Mouse (Mus musculus) embryonic stem cell, embryonic (primary cell): ENCODE data around the gene Dusp3.

Source experiments
- CTCF ChIA-PET, 4 experiments: fragments of 300-600 bp in 2 of 4; fragments of 350-600 bp in 2 of 4; sonication (Branson Sonifier 250); formaldehyde crosslinking; loops; one replicate each; lab custom pipeline; 2022; ENCODE audit warnings: inconsistent platforms in 2 of 4; lab: Charles Lee
- POLR2A ChIA-PET, 4 experiments: fragments of 300-600 bp in 2 of 4; fragments of 350-600 bp in 2 of 4; sonication (Branson Sonifier 250); formaldehyde crosslinking; loops; one replicate each; lab custom pipeline; 2022; ENCODE audit warnings: antibody characterized with exemption in 4 of 4, inconsistent platforms in 1 of 4; lab: Charles Lee

Gene Dusp3

DNA sequence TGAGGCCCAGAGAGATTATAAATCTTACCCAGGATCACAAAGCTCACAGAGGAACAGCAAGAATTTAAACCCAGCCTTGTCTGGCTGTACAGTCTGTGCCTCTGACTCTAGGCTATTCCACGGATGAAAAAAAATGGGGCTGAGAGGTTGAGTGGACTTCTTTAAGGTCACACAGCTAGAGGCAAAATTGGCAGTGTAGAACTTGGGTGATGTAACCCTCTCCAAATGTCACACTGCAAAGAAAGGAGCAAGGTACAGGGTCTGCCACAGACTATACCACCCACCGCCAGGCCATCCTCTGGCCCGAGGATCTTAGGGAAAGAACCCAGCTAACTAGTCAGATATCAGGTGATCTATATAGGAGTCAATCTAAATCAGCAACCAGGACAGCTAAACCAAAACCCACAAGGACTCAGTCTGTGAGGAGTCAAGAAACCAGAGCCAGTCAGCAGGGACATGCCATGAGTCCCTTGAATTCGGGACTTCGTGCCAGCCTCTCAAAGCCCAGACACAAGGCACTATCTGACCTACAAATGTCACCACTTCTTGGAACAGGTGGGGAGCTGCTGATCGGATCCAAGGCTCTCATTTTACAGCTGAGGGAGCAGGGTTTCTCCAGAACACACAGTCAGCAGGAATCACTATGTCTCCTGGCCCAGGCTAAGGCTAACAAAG lies 37.4 kb upstream of the Dusp3 start:
- ChIA-PET POLR2A (interaction anchor here in 2 of 4 experiments (1.1 to 2.4 kb wide), 3 partner anchors 9 to 16 kb away, joined by 3 to 7 read pairs (median 3); partner anchors contain the start of gene Cd300lg (in 1 of the 2)), CTCF (interaction anchor here in 2 of 4 experiments (0.6 to 2.1 kb wide), 4 partner anchors 16 to 211 kb away, joined by 3 to 7 read pairs (median 3); partner anchors contain the start of gene Cfap97d1 (in 1 of the 2))

DNA sequence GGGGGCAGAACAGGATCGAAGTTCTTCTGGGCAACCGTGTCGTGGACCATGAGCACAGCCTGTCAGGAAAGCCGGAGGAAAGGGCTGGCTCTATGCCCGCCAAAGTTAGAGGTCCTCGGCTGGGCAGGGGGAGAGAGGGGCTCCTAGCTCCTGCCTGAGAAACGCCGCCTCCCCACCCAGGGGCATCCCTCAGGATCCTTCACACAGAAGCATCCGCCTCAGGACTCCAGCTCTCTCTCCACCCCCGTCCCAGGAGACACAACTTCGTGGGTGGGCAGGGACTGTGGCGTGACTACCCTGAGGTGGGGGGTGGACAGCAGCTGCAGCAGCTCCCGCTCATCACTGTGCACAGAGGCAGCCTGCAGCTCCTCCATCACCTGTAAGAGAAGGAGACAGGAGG lies 36.6 kb upstream of the Dusp3 start:
- POLR2A ChIA-PET = no interaction called here
- CTCF ChIA-PET = interaction anchor here in 2 of 4 experiments (0.6 to 2.1 kb wide), 5 partner anchors 15 to 210 kb away, joined by 3 to 7 read pairs (median 3); partner anchors contain the start of gene Cfap97d1 (in 1 of the 2)

DNA sequence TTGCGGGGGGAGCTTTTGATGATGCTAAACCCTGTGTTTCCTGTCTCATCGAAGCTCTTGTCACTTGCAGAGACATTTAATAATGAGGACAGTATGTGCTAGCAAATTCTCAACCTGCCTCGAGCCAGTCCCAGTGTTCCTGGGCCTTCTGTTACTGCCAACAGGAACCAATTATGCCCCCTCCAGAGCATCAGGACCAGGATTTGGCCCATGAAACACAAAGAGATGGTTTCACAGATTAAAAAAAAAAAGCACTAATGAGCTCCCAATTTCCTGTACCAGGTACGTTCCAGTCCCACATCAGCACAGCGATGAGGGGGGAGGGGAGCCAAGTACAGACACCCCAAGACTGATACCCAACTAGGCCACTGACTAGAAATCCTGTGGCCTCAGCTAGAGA lies 34.4 kb upstream of the Dusp3 start:
- POLR2A ChIA-PET = interaction anchor here in 1 of 4 experiments (0.5 to 1.3 kb wide), 3 partner anchors 18 to 535 kb away, joined by 3 read pairs; no protein-coding TSS in a partner anchor
- CTCF ChIA-PET = interaction anchor here (0.6 to 5.3 kb wide), 7 partner anchors 18 to 766 kb away, joined by 3 to 29 read pairs (median 4); no protein-coding TSS in a partner anchor

DNA sequence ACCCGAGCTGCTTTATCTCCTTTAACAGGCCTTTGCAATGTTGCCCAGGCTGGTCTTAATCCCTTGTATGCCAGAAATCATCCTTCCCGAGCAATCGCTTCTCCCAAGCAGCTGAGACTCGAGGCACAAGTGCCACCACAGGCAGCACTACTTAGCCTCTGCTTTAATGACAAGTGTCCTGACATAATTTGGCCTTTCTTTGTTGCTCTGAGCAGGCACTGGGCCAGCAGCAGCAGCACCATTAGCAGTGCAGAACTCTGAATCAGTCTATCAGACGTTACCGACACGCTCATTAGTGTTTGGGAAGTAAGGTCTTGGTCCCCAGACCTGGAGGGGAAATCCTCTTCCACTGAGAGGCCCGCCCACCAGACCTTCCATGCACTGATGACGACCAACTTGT lies 32.9 kb upstream of the Dusp3 start:
- ChIA-PET CTCF (interaction anchor here in 3 of 4 experiments (0.6 to 5.3 kb wide), 4 partner anchors 18 to 22 kb away, joined by 5 to 29 read pairs (median 7); no protein-coding TSS in a partner anchor), POLR2A (no interaction called here)

DNA sequence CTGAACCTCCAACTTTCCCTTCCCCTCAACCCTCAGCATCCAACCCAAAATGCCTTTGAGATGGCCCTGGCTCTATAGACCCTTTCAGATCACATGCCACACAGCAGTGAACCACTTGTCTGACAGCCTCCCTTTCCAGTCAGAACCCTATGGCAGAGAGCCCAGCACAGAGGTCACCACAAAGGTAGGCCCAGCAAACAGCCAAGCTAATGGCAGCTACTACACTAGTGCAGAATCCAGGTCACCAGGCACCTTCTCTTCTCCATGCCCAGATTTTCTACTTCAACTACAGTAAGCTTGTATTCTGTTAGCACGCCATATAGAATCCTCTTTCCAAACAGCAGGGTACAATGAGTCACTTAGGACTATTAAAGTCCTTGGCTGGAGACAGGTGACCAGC lies 29.3 kb upstream of the Dusp3 start:
- CTCF ChIA-PET = interaction anchor here in 2 of 4 experiments (0.7 to 1.7 kb wide), 3 partner anchors 24 to 38 kb away, joined by 3 to 6 read pairs (median 4); no protein-coding TSS in a partner anchor

DNA sequence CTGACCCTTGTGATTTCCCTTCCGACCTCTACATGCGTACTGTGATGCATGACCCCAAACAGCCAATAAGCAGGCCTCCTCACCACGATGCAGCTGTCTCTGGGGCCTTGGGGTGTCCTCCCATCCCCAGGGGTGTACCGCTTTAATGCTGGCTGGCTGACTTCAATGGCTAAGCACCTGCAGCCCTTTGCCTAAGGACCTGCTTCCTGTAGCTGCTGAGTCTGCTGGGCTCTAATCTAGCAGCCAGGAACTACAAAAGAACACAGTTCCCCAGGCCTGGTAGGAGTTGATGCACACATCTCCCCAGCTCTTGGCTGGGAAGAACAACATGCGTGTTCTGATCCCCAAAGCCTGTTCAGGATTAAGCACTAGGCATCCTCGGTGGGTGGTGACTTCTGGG lies 28.7 kb upstream of the Dusp3 start:
- ChIA-PET CTCF (interaction anchor here in 1 of 4 experiments (0.8 to 2.0 kb wide), 7 partner anchors 11 to 88 kb away, joined by 3 to 6 read pairs (median 4); no protein-coding TSS in a partner anchor), POLR2A (interaction anchor here in 2 of 4 experiments (0.7 to 2.1 kb wide), 5 partner anchors 9 to 31 kb away, joined by 3 to 7 read pairs (median 4); partner anchors contain the start of gene Cfap97d1 (in 2 of the 2))

More for the DNA sequence above, 29.3 kb upstream of the Dusp3 start:
- POLR2A ChIA-PET = interaction anchor here in 2 of 4 experiments (1.3 to 2.1 kb wide), 3 partner anchors 11 to 32 kb away, joined by 4 to 7 read pairs (median 7); partner anchors contain the start of gene Cfap97d1 (in 2 of the 2)

DNA sequence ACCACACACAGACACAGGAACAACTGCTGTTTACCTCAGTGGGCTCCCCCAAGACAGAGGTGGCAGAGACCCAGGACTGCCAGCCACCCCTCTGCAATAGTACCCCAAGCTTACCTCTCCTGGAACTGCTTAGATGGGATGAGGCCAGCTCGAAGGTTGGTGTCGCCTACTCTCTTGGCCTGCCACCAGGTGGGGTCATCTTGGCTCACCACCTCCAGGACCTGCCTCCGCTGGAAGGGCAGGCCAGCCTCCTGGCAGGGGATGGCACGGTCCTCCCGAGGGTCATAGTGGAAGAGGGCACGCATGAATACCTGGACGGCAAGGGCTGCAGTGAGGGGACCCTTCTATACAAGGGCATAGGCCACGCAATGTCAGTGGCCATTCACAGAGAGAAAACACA lies 26.4 kb upstream of the Dusp3 start:
- CTCF ChIA-PET = interaction anchor here in 2 of 4 experiments (0.5 to 1.0 kb wide), 4 partner anchors 27 to 640 kb away, joined by 3 to 7 read pairs (median 4); partner anchors contain the start of gene Mpp2 (in 1 of the 2)
- POLR2A ChIA-PET = interaction anchor here in 1 of 4 experiments (0.7 kb wide), 1 partner anchor 18 kb away, joined by 3 read pairs; no protein-coding TSS in a partner anchor

DNA sequence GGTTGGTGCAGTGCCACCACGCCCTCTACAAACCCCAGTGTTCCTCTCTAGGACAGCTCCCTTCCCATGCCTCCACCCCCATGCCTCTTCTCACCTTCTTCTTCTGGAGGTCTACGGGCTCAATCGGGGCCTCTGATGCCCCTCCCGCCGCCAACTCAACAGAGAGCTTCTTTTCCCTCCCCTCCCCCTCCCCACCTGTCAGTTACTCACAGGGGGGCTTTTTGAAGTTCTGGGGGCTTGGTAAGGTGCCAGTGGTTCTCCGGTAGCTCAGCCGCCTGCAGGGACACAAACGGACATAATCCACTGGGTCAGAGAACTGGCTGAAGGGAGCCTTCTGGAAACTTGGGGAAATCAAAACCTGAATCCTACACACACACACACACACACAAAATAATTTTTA lies 24.7 kb upstream of the Dusp3 start:
- CTCF ChIA-PET = no interaction called here
- POLR2A ChIA-PET = interaction anchor here in 1 of 4 experiments (1.4 kb wide), 1 partner anchor 43 kb away, joined by 3 read pairs; no protein-coding TSS in a partner anchor

DNA sequence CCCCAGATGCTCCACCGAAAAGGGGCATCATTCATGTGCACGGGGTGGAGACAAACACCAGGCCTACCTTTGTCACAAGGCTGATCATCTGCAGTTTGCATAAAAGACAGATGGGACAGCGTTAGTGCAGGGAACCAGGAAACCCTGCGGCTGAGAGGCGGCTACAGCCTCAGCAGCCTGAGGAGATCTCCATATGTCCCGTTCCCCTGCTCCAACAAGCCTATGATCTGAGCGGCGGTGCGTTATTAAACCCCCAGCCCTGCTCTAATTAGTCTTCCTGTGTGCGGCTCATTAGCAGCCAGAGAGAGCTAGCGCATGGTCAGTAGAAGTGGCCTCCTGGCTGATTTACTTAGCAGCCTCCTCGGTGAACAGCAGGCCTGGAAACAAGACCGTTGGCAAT lies 23.3 kb upstream of the Dusp3 start:
- CTCF ChIA-PET = interaction anchor here in 1 of 4 experiments (2.7 kb wide), 1 partner anchor 30 kb away, joined by 10 read pairs; no protein-coding TSS in a partner anchor
- POLR2A ChIA-PET = interaction anchor here in 1 of 4 experiments (1.4 kb wide), 1 partner anchor 41 kb away, joined by 3 read pairs; no protein-coding TSS in a partner anchor

DNA sequence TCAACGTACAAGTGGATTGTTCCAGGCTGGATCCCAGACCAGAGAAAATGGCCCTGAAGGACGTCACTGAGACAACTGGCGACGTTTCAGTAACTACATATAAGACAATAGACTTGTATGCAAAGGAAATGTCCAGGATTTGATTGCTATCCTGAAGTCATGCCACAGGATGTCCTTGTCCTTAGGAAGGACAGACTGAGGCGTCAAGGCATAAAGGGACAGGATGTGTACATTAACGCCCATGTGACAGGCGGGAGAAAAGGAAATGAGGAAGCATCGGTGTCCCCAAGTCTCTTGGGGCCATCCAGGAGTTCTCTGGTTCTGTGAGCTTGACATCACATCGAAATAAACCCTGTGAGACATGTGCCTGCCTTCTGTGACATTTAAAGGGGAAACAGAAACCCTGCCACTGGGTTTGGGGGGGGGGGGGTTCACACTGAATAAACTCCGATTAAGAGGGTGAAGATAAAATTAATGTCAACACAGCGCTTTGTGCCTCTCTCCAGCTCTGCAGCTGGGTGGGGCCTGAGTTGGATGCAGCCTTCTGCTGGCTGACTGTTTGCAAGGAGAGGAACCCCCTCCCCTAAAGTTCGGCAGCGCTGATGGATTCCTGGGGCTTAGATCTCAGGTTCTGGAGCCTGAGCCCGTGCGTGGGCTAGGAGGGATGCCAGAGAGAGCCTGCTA lies 22.3 kb upstream of the Dusp3 start:
- POLR2A ChIA-PET = interaction anchor here (0.5 to 1.3 kb wide), 6 partner anchors 10 to 138 kb away, joined by 3 to 4 read pairs (median 3); partner anchors contain the start of gene Cfap97d1 (in 1 of the 4)
- CTCF ChIA-PET = interaction anchor here in 1 of 4 experiments (1.0 to 2.7 kb wide), 6 partner anchors 9 to 219 kb away, joined by 3 to 11 read pairs (median 6); partner anchors contain the start of gene Cfap97d1

DNA sequence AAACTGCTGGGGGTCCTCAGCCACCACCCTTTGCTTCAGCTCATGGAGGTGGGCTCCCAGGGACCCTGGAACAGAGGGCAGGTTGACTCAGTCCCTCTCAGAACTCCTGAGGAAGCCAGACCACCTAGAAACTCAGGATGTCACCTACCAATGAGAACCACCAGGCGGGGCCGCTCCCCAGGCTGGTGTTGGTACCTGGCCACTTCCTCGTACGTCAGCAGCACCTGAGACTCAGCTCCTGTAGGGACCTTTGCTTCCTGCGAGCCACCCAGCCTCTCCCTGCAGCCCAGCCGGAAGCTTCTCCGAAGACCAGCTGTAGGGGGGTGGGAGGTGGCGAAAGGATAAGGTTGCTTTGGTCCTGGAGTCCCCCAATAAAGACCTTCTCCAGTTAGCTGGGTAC lies 21.6 kb upstream of the Dusp3 start:
- ChIA-PET CTCF (interaction anchor here in 2 of 4 experiments (0.6 to 2.7 kb wide), 10 partner anchors 10 to 220 kb away, joined by 3 to 11 read pairs (median 4); partner anchors contain the start of gene Cfap97d1 (in 1 of the 2)), POLR2A (interaction anchor here in 2 of 4 experiments (0.5 to 1.3 kb wide), 5 partner anchors 10 to 187 kb away, joined by 3 to 4 read pairs (median 3); partner anchors contain the start of gene Cfap97d1 (in 1 of the 2))

DNA sequence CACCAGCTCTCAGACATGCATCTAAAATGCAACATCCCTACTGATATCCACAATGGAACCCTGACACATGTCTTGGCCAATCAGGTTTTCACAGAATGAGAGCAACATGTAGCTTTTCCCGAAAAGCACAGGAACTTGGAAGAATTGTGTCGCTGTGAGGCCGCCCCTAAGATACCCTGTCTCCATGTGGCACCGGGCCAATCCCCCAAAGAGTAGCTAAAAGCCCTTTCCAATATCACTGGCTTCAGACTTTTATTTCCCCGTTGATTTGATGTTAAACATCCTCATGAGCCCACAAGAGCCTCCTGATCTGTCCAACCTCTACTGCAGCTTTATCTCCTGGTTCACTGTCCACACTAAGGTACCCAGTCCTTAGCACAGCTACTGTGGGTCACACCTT lies 19.9 kb upstream of the Dusp3 start:
- CTCF ChIA-PET = interaction anchor here in 3 of 4 experiments (0.7 to 2.5 kb wide), 9 partner anchors 21 to 40 kb away, joined by 3 to 11 read pairs (median 4); partner anchors contain the start of genes Cfap97d1 (in 1 of the 3) and Mpp3 (in 1 of the 3)
- POLR2A ChIA-PET = interaction anchor here in 3 of 4 experiments (0.5 to 1.4 kb wide), 6 partner anchors 8 to 33 kb away, joined by 3 to 6 read pairs (median 3); no protein-coding TSS in a partner anchor

DNA sequence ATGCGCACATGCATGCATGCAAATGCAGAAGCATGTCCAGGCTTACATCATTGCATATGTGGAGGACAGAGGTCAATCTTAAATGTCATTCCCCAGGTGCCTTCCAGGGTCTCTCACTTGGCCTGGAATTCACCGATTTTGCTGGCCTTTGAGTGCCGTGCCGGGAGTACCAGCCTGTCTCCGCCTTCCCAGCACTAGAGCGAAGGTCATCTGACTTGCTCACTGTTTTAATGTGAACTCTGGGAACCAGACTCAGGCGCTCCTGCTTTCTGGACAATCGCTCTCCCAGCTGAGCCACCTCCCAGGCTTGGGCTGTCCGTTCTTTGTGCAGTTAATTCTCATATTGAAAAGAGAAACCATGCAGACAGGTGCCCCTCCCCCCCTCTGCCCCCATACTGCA lies 19.5 kb upstream of the Dusp3 start:
- ChIA-PET POLR2A (interaction anchor here in 3 of 4 experiments (0.5 to 1.4 kb wide), 5 partner anchors 8 to 34 kb away, joined by 3 to 6 read pairs (median 3); no protein-coding TSS in a partner anchor), CTCF (interaction anchor here in 3 of 4 experiments (0.7 to 1.7 kb wide), 6 partner anchors 20 to 34 kb away, joined by 3 to 7 read pairs (median 4); partner anchors contain the start of gene Mpp3 (in 1 of the 3))

DNA sequence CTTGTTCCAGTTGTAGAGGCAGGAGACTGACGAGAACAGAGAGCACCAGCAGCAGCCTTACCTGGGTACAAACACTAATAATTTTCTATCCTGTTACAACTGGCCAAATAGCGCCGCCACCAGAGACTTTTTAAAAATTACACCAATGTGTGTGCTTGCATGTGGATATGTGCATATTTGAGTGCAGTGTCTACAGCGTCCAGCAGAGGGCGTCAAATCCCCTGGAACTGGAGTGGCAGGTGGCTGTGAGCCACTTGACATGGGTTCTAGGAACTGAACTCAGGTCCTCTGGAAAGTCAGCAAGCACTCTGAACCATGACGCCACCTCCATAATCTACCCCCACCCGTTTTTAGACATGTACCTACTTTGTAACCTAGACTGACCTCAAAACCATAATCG lies 17.4 kb upstream of the Dusp3 start:
- CTCF ChIA-PET = interaction anchor here in 3 of 4 experiments (0.7 to 1.1 kb wide), 5 partner anchors 19 to 37 kb away, joined by 3 to 4 read pairs (median 4); partner anchors contain the start of gene Sost (in 1 of the 3)

DNA sequence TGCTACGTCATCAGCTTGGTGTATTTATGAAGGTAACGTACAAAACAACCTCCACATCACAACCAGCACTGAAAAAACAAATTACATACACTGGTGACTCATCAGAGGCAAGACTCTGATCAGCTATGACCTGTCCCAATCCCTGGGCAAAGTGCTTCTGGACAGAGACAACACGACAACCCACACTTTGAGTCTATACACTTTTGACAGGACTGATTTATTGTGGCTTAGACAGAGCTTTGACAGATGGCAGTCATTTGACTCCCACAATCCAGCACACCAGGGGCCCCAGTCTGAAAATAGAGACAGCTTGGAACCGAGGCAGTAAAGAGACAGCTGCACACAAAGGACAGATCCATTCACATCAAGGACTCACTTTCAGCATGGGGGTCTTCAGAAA lies 12.7 kb upstream of the Dusp3 start:
- POLR2A ChIA-PET = interaction anchor here in 2 of 4 experiments (1.0 to 1.3 kb wide), 2 partner anchors 9 to 13 kb away, joined by 3 to 4 read pairs; no protein-coding TSS in a partner anchor
- CTCF ChIA-PET = interaction anchor here in 1 of 4 experiments (0.5 to 1.9 kb wide), 2 partner anchors 54 to 83 kb away, joined by 4 to 5 read pairs; no protein-coding TSS in a partner anchor

More for the DNA sequence above, 17.4 kb upstream of the Dusp3 start:
- POLR2A ChIA-PET = no interaction called here

DNA sequence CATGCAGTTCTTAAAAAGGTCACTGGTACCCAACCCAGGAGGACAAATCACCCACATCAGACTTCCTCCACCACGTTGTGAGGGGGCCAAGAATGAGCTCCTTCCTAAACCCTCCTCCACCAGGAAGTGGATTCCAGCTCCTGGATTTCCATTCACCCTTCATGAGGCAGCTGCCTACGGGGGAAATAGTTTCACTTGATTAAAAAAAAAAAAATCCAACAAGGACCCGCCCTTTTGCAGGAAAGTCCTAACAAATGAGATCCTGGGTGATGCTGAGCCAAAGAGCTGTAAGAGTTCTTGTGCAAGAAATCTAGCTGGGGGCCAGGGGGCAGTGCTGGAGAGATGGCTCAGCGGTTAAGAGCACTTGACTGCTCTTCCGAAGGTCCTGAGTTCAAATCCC lies 11.4 kb upstream of the Dusp3 start:
- ChIA-PET CTCF (interaction anchor here (0.6 to 1.9 kb wide), 9 partner anchors 13 to 574 kb away, joined by 3 to 8 read pairs (median 5); partner anchors contain the start of gene Cfap97d1 (in 1 of the 4)), POLR2A (interaction anchor here in 3 of 4 experiments (0.6 to 1.3 kb wide), 4 partner anchors 8 to 1470 kb away, joined by 3 read pairs; partner anchors contain the start of gene Acly (in 1 of the 3))

DNA sequence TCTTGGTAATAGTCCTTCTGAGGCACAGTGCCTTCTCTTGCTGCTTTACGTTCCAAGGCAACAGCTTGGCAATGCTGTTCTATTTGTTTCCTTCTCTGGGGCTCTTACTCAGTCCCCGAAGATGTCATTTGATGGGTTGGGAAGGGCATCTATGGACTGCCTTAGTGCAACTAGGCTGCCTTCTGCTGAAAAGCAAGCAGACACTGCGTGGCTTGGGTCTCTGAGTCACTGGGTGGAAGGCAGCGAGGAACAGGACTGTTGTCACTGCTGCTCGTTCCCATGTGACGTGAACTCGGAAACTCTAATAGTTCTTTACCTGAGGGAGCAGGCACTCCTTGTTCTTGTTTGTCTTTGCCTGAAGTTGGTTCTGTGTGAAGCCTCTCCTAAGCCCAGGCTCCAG lies 9.1 kb upstream of the Dusp3 start:
- ChIA-PET CTCF (interaction anchor here in 2 of 4 experiments (0.6 to 0.8 kb wide), 3 partner anchors 59 to 159 kb away, joined by 3 to 8 read pairs (median 4); no protein-coding TSS in a partner anchor), POLR2A (interaction anchor here in 2 of 4 experiments (0.5 to 2.3 kb wide), 2 partner anchors 10 to 18 kb away, joined by 3 to 7 read pairs; partner anchors contain the start of gene Dusp3 (in 1 of the 2))
